Mouse (Mus musculus) midbrain, postnatal 0 days (tissue): ENCODE data around the gene Rnls. TPM values are rescaled to one million over a fixed set of nuclear protein-coding genes. Genes with fewer than 3 reads are reported as not detected.

Experiments
- ATAC-seq: fragments of 200-750 bp; cut with Nextera tagmentation; 2 replicates; pipeline ENCODE4 v1.8.0; 2017; ENCODE audit warnings: moderate number of reproducible peaks, mild to moderate bottlenecking, moderate TSS enrichment, moderate library complexity; ENCODE audit not compliant: low FRiP score
- DNase-seq: peaks from one replicate; pipeline ENCODE4 v3.0.0-alpha.2; 2015; ENCODE audit warnings: low spot score
- H3K27ac ChIP-seq: fragments of 300-500 bp; sonication (generic); 2 replicates; pipeline ENCODE4 v1.5.1; 2014; ENCODE audit warnings: low read depth, mild to moderate bottlenecking, low read length, mixed read lengths
- H3K27me3 ChIP-seq: fragments of 300-500 bp; sonication (generic); 2 replicates; pipeline ENCODE4 v1.6.1; 2014; ENCODE audit warnings: low read length, control low read depth, mixed read lengths; ENCODE audit not compliant: insufficient read depth
- H3K36me3 ChIP-seq: fragments of 300-500 bp; sonication (generic); 2 replicates; pipeline ENCODE4 v1.6.1; 2014; ENCODE audit warnings: low read length, control low read depth, mixed read lengths; ENCODE audit not compliant: insufficient read depth
- H3K4me1 ChIP-seq: fragments of 300-500 bp; sonication (generic); 2 replicates; pipeline ENCODE4 v1.6.1; 2014; ENCODE audit warnings: mild to moderate bottlenecking, control low read depth, antibody characterized with exemption, low read length, mixed read lengths; ENCODE audit not compliant: insufficient read depth
- H3K4me2 ChIP-seq: fragments of 300-500 bp; sonication (generic); 2 replicates; pipeline ENCODE4 v1.6.1; 2014; ENCODE audit warnings: low read depth, mild to moderate bottlenecking, low read length, mixed read lengths; ENCODE audit not compliant: poor library complexity, severe bottlenecking
- H3K4me3 ChIP-seq: fragments of 300-500 bp; sonication (generic); 2 replicates; pipeline ENCODE4 v1.5.1; 2014; ENCODE audit warnings: low read depth, mild to moderate bottlenecking, low read length, moderate library complexity
- H3K9ac ChIP-seq: fragments of 300-500 bp; sonication (generic); replicated peaks from 2 replicates; pipeline ENCODE4 v1.6.1; 2014; ENCODE audit warnings: mild to moderate bottlenecking, low read length, moderate library complexity, mixed read lengths; ENCODE audit not compliant: poor library complexity, severe bottlenecking
- H3K9me3 ChIP-seq: fragments of 300-500 bp; sonication (generic); 2 replicates; pipeline ENCODE4 v1.6.1; 2016; ENCODE audit warnings: low read length, control low read depth
- CTCF ChIP-seq: IDR thresholded peaks from 2 replicates; pipeline ENCODE4 v1.5.1; 2016; ENCODE audit warnings: antibody characterized with exemption, mild to moderate bottlenecking
- WGBS: fragments of 180-500 bp; shearing (Covaris S2); extraction: QIAGEN DNeasy Blood & Tissue Kit; methylation state at CpG from one replicate; pipeline ENCODE4 v1.1.7; 2014; 5-methylcytosine and 5-hydroxymethylcytosine counted together
- polyA plus RNA-seq: library from polyadenylated mRNA; unstranded; fragments of >200 nt; fragmentation: Nextera tagmentation; extraction: Ambion mirVana; gene quantifications from 2 replicates; pipeline ENCODE4 v1.2.1, GENCODE M21; 2015
- total RNA-seq: library from RNA; depleted of rRNA; stranded (reverse); fragments of >200 nt; gene quantifications from 2 replicates; pipeline ENCODE4 v1.2.3, GENCODE M21; 2014

The Rnls gene
- total and polyA plus RNA-seq, 2 experiments from 2014 or later = 3.1 to 10.7 TPM

DNA sequence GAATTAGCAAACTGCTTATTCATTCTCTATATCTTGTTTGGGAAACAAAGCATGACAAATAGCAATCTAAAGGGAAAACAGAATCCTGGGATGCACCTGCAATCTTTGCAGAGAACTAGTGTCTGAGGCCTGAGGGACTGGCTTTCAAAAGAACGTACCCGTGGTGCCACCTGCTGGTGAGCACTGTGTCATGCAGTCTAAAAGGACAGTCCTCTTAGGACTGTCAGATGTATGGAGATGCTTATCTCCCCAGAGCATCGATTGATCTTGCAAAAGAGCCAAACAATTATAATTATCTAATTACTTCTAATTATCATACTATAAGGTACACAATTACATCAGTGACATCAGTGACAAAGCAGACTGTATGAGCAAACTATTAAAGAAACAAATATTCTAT is 25.4 kb downstream of the Rnls start:
- peak; percentile 99 for TF ChIP-seq CTCF
- no peak overlapping the region for H3K27ac ChIP-seq
- H3K4me2 ChIP-seq = no peak overlapping the region
- DNase-seq (peak; percentile 82), ATAC-seq (peak; percentile 87)
- WGBS = 10% methylated on average over 3 of the region's 3 CpGs
- no peaks in the 10 kb centered on the region for H3K27me3 ChIP-seq
- no peak overlapping the region for H3K9ac ChIP-seq
- H3K4me3 ChIP-seq = no peak overlapping the region
- no peaks in the 10 kb centered on the region for H3K4me1 ChIP-seq
- no peaks in the 10 kb centered on the region for H3K36me3 ChIP-seq
- H3K9me3 ChIP-seq = no peaks in the 10 kb centered on the region

DNA sequence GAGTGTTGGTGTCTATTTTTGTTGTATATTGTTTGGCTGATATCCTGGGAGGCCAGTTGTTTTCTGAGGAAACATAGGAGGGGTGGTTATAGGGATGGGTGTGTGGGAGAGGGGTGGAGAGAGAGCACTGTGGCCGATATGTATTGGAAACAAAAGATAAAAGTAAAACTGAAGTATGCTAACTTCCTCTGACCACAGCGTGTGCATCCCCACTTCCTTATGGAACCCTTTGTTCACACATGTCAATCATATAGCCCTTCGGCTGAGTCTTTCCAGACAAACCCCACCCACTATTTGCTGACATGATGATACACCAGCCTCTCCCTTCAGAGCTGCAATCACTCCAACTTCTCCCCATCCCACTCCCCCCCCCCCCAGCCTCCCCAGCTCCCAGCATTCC is 35.1 kb downstream of the Rnls start:
- no peaks in the 10 kb centered on the region for H3K4me1 ChIP-seq
- WGBS = 49% methylated on average over 3 of the region's 3 CpGs

DNA sequence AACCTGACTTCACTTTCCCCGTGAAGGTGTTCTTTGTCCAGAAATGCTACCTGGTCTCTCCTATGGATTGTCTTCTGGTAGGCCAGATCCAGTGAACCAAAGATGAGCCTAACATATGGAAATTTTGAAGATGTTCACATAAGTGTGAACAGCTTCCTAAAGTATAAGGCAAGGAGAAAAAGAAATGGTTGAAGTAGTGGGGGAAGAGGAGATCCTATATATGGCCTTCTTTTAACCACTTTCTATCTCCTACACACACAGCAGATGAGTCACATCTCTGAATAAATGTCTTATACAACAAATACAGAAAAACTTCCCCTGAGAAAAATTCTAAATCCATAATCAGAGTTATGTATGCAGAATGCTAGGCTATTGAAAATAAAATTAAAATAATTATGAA is 52.0 kb downstream of the Rnls start:
- no peak for ATAC-seq
- H3K27ac ChIP-seq = no peak overlapping the region
- no peak for TF ChIP-seq CTCF
- H3K9me3 ChIP-seq = no peaks in the 10 kb centered on the region
- H3K9ac ChIP-seq = no peak overlapping the region
- no peak overlapping the region for H3K4me3 ChIP-seq
- H3K36me3 ChIP-seq = no peaks in the 10 kb centered on the region
- no peaks in the 10 kb centered on the region for H3K4me1 ChIP-seq
- 96% methylated on average over 1 of the region's 1 CpGs for WGBS
- H3K27me3 ChIP-seq = no peaks in the 10 kb centered on the region
- H3K4me2 ChIP-seq = no peak overlapping the region
- DNase-seq = no peak

More for the DNA sequence above, 35.1 kb downstream of the Rnls start:
- no peak overlapping the region for H3K4me3 ChIP-seq
- H3K27me3 ChIP-seq = no peaks in the 10 kb centered on the region
- no peak for TF ChIP-seq CTCF
- no peak overlapping the region for H3K4me2 ChIP-seq
- H3K9ac ChIP-seq = no peak overlapping the region
- H3K27ac ChIP-seq = no peak overlapping the region
- H3K36me3 ChIP-seq = no peaks in the 10 kb centered on the region
- ATAC-seq (no peak), DNase-seq (no peak)
- no peaks in the 10 kb centered on the region for H3K9me3 ChIP-seq

DNA sequence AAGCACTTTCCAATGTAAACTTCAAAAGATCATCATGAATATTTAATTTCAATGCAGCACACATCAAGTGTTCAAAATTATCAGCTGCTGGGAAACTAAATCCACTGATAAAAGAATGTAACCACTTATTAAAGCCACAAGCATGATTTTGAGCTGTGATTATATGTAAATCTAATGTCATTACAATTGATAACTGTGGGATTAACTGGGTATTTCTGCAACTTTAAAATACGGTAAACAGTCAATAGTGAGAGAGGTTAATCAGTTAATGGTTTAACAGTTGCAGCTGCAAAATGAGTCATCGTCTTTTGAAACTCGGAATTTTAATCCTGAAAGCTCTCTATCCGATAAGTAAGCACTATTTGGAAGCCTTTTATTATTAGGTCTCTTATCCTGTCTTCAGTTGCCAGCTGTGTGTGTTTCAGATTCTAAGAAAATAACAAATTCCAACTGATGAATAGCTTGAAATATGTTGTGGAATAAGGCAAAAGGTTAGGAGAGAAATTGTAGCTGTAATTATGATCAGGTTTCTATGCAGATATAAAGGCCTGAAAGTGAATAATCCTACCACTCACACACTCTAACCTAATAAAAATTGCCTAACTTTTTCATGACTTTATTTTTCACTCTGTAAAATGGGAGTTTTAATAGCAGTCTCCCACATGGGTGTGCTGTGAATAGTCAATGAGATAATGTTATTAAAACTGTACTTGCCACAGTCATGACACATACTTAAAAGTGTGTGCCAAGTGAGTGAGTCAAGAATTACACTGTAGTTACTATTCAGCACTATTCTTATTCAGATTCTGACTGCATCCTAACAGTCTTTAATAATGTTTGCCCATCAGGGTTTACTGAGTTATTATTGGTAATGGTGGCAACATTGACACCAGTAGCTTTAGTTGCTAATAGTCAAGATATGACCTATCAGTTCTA is 65.1 kb downstream of the Rnls start:
- Histone ChIP-seq H3K9ac (no peak overlapping the region), H3K4me1 (no peaks in the 10 kb centered on the region), H3K9me3 (no peaks in the 10 kb centered on the region), H3K27ac (no peak overlapping the region), H3K36me3 (no peaks in the 10 kb centered on the region), H3K4me3 (no peak overlapping the region), H3K4me2 (no peak overlapping the region), H3K27me3 (no peaks in the 10 kb centered on the region)
- ATAC-seq (no peak), DNase-seq (no peak)
- 39% methylated on average over 4 of the region's 4 CpGs for WGBS
- no peak for TF ChIP-seq CTCF

DNA sequence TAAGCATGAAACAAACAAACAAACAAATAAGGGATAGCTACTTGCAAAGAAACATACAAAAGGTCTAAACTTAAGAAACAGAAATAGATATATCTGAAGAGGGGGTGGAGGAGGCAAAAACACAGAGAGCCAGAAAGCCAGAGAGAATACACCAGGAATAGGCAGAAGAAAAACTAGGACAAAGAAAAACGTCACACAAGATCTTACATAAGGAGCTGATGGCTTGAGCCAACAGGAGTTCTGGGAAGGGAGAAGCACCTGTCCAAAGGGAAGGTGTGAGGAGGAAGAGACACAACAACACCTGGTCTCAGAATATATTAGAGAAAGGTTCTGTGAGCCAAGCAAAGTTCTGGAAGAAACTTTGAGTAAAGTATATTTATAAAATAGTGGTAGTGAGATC is 73.3 kb downstream of the Rnls start:
- H3K4me3 ChIP-seq = no peak overlapping the region
- no peaks in the 10 kb centered on the region for H3K4me1 ChIP-seq
- H3K27ac ChIP-seq = no peak overlapping the region
- WGBS = 36% methylated on average over 1 of the region's 1 CpGs
- no peak for DNase-seq
- H3K27me3 ChIP-seq = no peaks in the 10 kb centered on the region
- no peaks in the 10 kb centered on the region for H3K36me3 ChIP-seq
- no peak for TF ChIP-seq CTCF
- no peak overlapping the region for H3K4me2 ChIP-seq
- ATAC-seq = no peak
- H3K9ac ChIP-seq = no peak overlapping the region
- H3K9me3 ChIP-seq = no peaks in the 10 kb centered on the region

DNA sequence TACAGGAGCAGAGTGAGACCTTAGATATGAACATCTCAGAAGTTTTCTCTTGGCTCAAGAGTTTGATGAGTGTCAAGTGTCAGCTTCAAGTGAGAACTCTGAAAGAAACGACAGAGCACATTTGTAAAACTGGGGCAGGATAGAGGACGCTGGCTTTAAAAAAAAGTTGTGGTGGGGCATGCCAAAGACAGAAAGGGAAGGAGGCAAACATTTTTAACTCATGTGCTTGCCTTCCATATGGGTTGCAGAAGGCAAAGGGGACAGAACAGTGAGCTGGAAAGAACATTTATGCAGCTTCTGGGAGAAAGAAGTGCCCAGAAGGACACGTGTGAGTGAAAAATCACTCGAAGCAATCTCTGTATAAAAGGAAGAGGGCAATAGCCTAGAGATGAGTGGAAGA is 75.0 kb downstream of the Rnls start:
- Histone ChIP-seq H3K4me2 (no peak overlapping the region), H3K9ac (no peak overlapping the region), H3K27ac (no peak overlapping the region), H3K4me3 (no peak overlapping the region), H3K36me3 (no peaks in the 10 kb centered on the region), H3K4me1 (no peaks in the 10 kb centered on the region), H3K9me3 (no peaks in the 10 kb centered on the region), H3K27me3 (no peaks in the 10 kb centered on the region)
- TF ChIP-seq CTCF = no peak
- 78% methylated on average over 4 of the region's 4 CpGs for WGBS
- DNase-seq (no peak), ATAC-seq (no peak)
